Mouse (Mus musculus) CH12.LX (cell line): ENCODE measurements around the gene Kcnh2. TPM values are rescaled to one million over a fixed set of nuclear protein-coding genes. Genes with fewer than 3 reads are reported as not detected.

ENCODE experiments used
- DNase-seq: peaks from one replicate; pipeline ENCODE4 v3.0.0-alpha.2; 2013; ENCODE audit errors: extremely low read depth
- H3K27ac ChIP-seq: 2 replicates; pipeline ENCODE4 v1.5.1; 2012; ENCODE audit warnings: low read depth, mild to moderate bottlenecking, control low read depth, moderate library complexity; ENCODE audit not compliant: insufficient read depth
- H3K27me3 ChIP-seq: replicated peaks from 2 replicates; pipeline ENCODE3; 2012; ENCODE audit warnings: inconsistent platforms
- H3K36me3 ChIP-seq, 2 experiments: replicated peaks in 1 of 2; 2 replicates each; pipeline versions ENCODE3 to v1.6.1; 2012; ENCODE audit warnings: inconsistent platforms in 1 of 2, low read length in 1 of 2, mild to moderate bottlenecking in 1 of 2, mixed read lengths in 1 of 2, moderate library complexity in 1 of 2; ENCODE audit not compliant: control insufficient read depth in 1 of 2, insufficient read depth in 1 of 2
- H3K4me1 ChIP-seq, 2 experiments: 2 replicates each; pipeline ENCODE4 v1.6.1; 2012; ENCODE audit warnings: inconsistent platforms in 1 of 2, moderate library complexity in 1 of 2; ENCODE audit not compliant: insufficient read depth in 2 of 2, control insufficient read depth in 1 of 2
- H3K4me2 ChIP-seq: 2 replicates; pipeline ENCODE4 v1.6.1; 2012; ENCODE audit warnings: low read depth, mild to moderate bottlenecking, control low read depth; ENCODE audit not compliant: poor library complexity, insufficient read depth, severe bottlenecking
- H3K4me3 ChIP-seq, 3 experiments: fragments of 150-350 bp in 1 of 3; sonication (generic) in 1 of 3; replicated peaks in 1 of 3; 2 replicates each; pipeline versions ENCODE3 to v1.5.1; 2011 to 2012; ENCODE audit warnings: low read depth in 2 of 3, low read length in 2 of 3, mild to moderate bottlenecking in 2 of 3, moderate library complexity in 2 of 3, control low read depth in 1 of 3, improper control_type of control experiment in 1 of 3, inconsistent platforms in 1 of 3, mixed read lengths in 1 of 3; ENCODE audit not compliant: poor library complexity in 1 of 3
- H3K79me2 ChIP-seq: replicated peaks from 2 replicates; pipeline ENCODE4 v1.6.1; 2012; ENCODE audit warnings: mild to moderate bottlenecking, moderate library complexity; ENCODE audit not compliant: control insufficient read depth, poor library complexity, insufficient read depth, severe bottlenecking; ENCODE audit errors: extremely low read depth
- H3K9ac ChIP-seq: 2 replicates; pipeline ENCODE4 v1.6.1; 2012; ENCODE audit warnings: low read depth, mild to moderate bottlenecking, control low read depth, moderate library complexity; ENCODE audit not compliant: insufficient read depth
- H3K9me3 ChIP-seq: replicated peaks from 2 replicates; pipeline ENCODE3; 2012; ENCODE audit warnings: low read length, inconsistent platforms, mixed read lengths
- CHD1 ChIP-seq: IDR thresholded peaks from 2 replicates; pipeline ENCODE4 v1.6.1; 2012; ENCODE audit warnings: low read depth, low read length, improper control_type of control experiment, inconsistent platforms
- CTCF ChIP-seq, 2 experiments: IDR thresholded peaks in 1 of 2; conservative IDR thresholded peaks in 1 of 2; 2 replicates each; pipeline ENCODE4 v1.5.1; 2011 to 2012; ENCODE audit warnings: low read depth in 2 of 2, low read length in 2 of 2, improper control_type of control experiment in 1 of 2, inconsistent platforms in 1 of 2, mild to moderate bottlenecking in 1 of 2, moderate library complexity in 1 of 2
- ELF1 ChIP-seq: IDR thresholded peaks from 2 replicates; pipeline ENCODE4 v1.6.1; 2014; ENCODE audit warnings: low read depth, mild to moderate bottlenecking, inconsistent platforms, low read length, improper control_type of control experiment
- ETS1 ChIP-seq: conservative IDR thresholded peaks from 2 replicates; pipeline ENCODE4 v1.6.1; 2012; ENCODE audit warnings: low read depth, mild to moderate bottlenecking, inconsistent platforms, low read length, improper control_type of control experiment, moderate library complexity
- HCFC1 ChIP-seq: IDR thresholded peaks from 2 replicates; pipeline ENCODE4 v1.6.1; 2012; ENCODE audit warnings: low read depth, mild to moderate bottlenecking, inconsistent platforms, low read length, improper control_type of control experiment
- JUN ChIP-seq: IDR thresholded peaks from 2 replicates; pipeline ENCODE4 v1.6.1; 2011; ENCODE audit warnings: low read depth, mild to moderate bottlenecking, low read length, improper control_type of control experiment, moderate library complexity; ENCODE audit not compliant: insufficient read depth
- JUND ChIP-seq: conservative IDR thresholded peaks from 2 replicates; pipeline ENCODE4 v1.6.1; 2011; ENCODE audit warnings: low read depth, low read length, improper control_type of control experiment
- MAZ ChIP-seq: IDR thresholded peaks from 2 replicates; pipeline ENCODE4 v1.6.1; 2012; ENCODE audit warnings: low read depth, mild to moderate bottlenecking, inconsistent platforms, low read length, improper control_type of control experiment, moderate library complexity
- MEF2A ChIP-seq: IDR thresholded peaks from 2 replicates; pipeline ENCODE4 v1.6.1; 2014; ENCODE audit warnings: low read depth, mild to moderate bottlenecking, inconsistent platforms, low read length, improper control_type of control experiment, borderline replicate concordance
- MXI1 ChIP-seq: IDR thresholded peaks from 2 replicates; pipeline ENCODE4 v1.6.1; 2011; ENCODE audit warnings: mild to moderate bottlenecking, low read depth, low read length, improper control_type of control experiment
- MYC ChIP-seq: IDR thresholded peaks from 2 replicates; pipeline ENCODE4 v1.6.1; 2011; ENCODE audit warnings: low read depth, mild to moderate bottlenecking, improper control_type of control experiment, low read length
- NELFE ChIP-seq: IDR thresholded peaks from 2 replicates; pipeline ENCODE4 v1.6.1; 2011; ENCODE audit warnings: low read depth, low read length, improper control_type of control experiment
- NRF1 ChIP-seq: IDR thresholded peaks from 2 replicates; pipeline ENCODE4 v1.6.1; 2014; ENCODE audit warnings: low read depth, mild to moderate bottlenecking, inconsistent platforms, low read length, improper control_type of control experiment, moderate library complexity
- PAX5 ChIP-seq: IDR thresholded peaks from 2 replicates; pipeline ENCODE4 v1.6.1; 2012; ENCODE audit warnings: low read length, inconsistent platforms, mixed read lengths
- POLR2A ChIP-seq: IDR thresholded peaks from 2 replicates; pipeline ENCODE4 v1.6.1; 2011; ENCODE audit warnings: low read depth, mild to moderate bottlenecking, improper control_type of control experiment, low read length
- POLR2AphosphoS2 ChIP-seq: IDR thresholded peaks from 2 replicates; pipeline ENCODE4 v1.6.1; 2011; ENCODE audit warnings: low read depth, low read length, improper control_type of control experiment
- SMC3 ChIP-seq: IDR thresholded peaks from 2 replicates; pipeline ENCODE4 v1.6.1; 2011; ENCODE audit warnings: low read depth, low read length, improper control_type of control experiment
- ZC3H11A ChIP-seq: IDR thresholded peaks from 2 replicates; pipeline ENCODE4 v1.6.1; 2012; ENCODE audit warnings: low read depth, mild to moderate bottlenecking, inconsistent platforms, low read length, improper control_type of control experiment
- ZKSCAN1 ChIP-seq: IDR thresholded peaks from 2 replicates; pipeline ENCODE4 v1.6.1; 2012; ENCODE audit warnings: low read depth, inconsistent platforms, low read length, improper control_type of control experiment, borderline replicate concordance
- ZMIZ1 ChIP-seq: IDR thresholded peaks from 2 replicates; pipeline ENCODE4 v1.6.1; 2012; ENCODE audit warnings: low read depth, mild to moderate bottlenecking, inconsistent platforms, low read length, improper control_type of control experiment
- dilution Hi-C: fragments of 300-500 bp; cut with MboI; formaldehyde crosslinking; loops from 2 replicates; pipeline ENCODE4 v1.14.3; 2020; ENCODE audit warnings: low sequenced_read_pairs; ENCODE audit not compliant: extremely low pct_unique_long_range_greater_than_20kb, extremely low pct_ligation_motif_present
- in situ Hi-C: fragments of 300-500 bp; cut with MboI; formaldehyde crosslinking; loops from 3 replicates; pipeline ENCODE4 v1.14.3; 2019; ENCODE audit warnings: low sequenced_read_pairs, low pct_ligation_motif_present, low pct_unique_long_range_greater_than_20kb, mixed read lengths
- polyA plus RNA-seq: library from polyadenylated mRNA; unstranded; fragments of >175 nt; gene quantifications from 2 replicates; pipeline ENCODE4 v1.2.1, GENCODE M21; 2012; ENCODE audit warnings: low read depth; ENCODE audit not compliant: insufficient read length
- total RNA-seq, 2 experiments: library from RNA; depleted of rRNA; stranded (reverse); fragments of 300-350 nt in 1 of 2; fragments of >200 nt in 1 of 2; gene quantifications; 2 replicates each; pipeline ENCODE4 v1.2.3; 2012 to 2014

Kcnh2 gene
- total and polyA plus RNA-seq, 3 experiments: 0.30 to 2.8 (median 0.59) TPM

DNA sequence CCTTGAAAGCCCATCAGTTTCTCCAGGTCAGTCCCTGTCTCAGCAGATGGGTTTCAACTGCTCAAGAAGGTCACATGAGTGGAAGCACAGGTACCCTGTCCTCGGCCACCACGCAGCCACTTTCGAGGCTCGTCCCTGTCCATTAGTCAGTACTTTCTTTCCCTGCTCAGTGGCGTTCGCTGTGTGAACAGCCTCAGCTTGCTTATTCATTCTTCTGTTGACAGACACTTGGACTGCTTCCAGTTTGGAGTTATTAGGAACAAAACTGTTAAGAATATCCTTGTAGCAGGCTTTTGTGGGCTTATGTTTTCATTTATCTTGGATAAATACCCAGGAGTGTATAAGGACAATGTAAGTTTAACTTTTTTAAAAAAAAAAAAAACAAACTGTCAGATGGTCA lies 22.8 kb upstream of the Kcnh2 start:
- Histone ChIP-seq H3K4me1 (no peaks in the 10 kb centered on the region), H3K27ac (no peak overlapping the region), H3K79me2 (no peaks in the 10 kb centered on the region), H3K9ac (no peak overlapping the region), H3K9me3 (no peaks in the 10 kb centered on the region), H3K36me3 (no peaks in the 10 kb centered on the region), H3K4me3 (no peak overlapping the region), H3K4me2 (no peak overlapping the region), H3K27me3 (peaks cover 35% of the 10 kb centered on the region)
- no peak for DNase-seq
- no peak for TF ChIP-seq ZC3H11A
- no peak for TF ChIP-seq ETS1
- TF ChIP-seq MAZ: no peak
- TF ChIP-seq NRF1: no peak
- TF ChIP-seq ELF1: no peak
- TF ChIP-seq CHD1: no peak
- no peak for TF ChIP-seq MYC
- no peak for TF ChIP-seq NELFE
- no peak for TF ChIP-seq MEF2A
- TF ChIP-seq MXI1: no peak
- no peak for TF ChIP-seq ZMIZ1
- no peak for TF ChIP-seq JUN
- no peak for TF ChIP-seq JUND
- TF ChIP-seq HCFC1: no peak
- no peak for TF ChIP-seq PAX5
- TF ChIP-seq POLR2AphosphoS2: no peak
- no peak for TF ChIP-seq POLR2A
- dilution Hi-C loops (no loop called here), in situ Hi-C loops (no loop called here)

DNA sequence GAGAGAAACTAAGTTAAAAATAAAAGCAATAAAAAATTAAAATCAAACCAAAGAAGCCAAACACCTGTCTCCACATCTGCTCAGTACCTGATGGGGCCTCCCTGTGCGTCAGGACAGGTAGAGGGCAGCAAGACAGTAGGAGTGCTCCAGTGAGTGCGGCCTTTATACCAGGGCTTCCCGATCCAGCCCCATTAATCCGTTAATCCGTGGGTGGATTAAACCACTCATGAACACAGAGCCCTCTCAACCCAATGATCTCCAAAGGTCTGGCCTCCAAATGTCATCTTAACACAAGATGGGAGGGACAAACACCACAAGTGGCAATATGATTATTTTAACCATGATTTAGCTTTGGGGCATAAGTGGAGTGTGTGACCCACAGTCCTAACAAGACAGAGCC lies 22.4 kb upstream of the Kcnh2 start:
- no peak overlapping the region for H3K9ac ChIP-seq
- H3K36me3 ChIP-seq: no peaks in the 10 kb centered on the region
- no peak overlapping the region for H3K4me3 ChIP-seq
- in situ Hi-C loops: no loop called here
- TF ChIP-seq POLR2AphosphoS2: no peak
- TF ChIP-seq ELF1: no peak
- no peak for TF ChIP-seq SMC3
- TF ChIP-seq ZC3H11A: no peak
- TF ChIP-seq CTCF (conservative IDR thresholded peaks at IDR 0.05 in 1 of 2, IDR thresholded peaks at IDR 0.05 in 1 of 2; ENCODE audit: low read depth in 2 of 2, low read length in 2 of 2): no peak
- no peak for TF ChIP-seq MAZ
- TF ChIP-seq HCFC1: no peak
- no peak for TF ChIP-seq ZKSCAN1
- H3K27me3 ChIP-seq: peaks cover 39% of the 10 kb centered on the region
- no peaks in the 10 kb centered on the region for H3K79me2 ChIP-seq
- H3K9me3 ChIP-seq: no peaks in the 10 kb centered on the region
- H3K27ac ChIP-seq: no peak overlapping the region
- DNase-seq: no peak
- H3K4me1 ChIP-seq: no peaks in the 10 kb centered on the region
- H3K4me2 ChIP-seq: no peak overlapping the region
- dilution Hi-C loops: no loop called here
